Mouse (Mus musculus) midbrain, embryonic 14.5 days (tissue): Measurements from ENCODE around the gene Erg. TPM values are rescaled to one million over a fixed set of nuclear protein-coding genes. Genes with fewer than 3 reads are reported as not detected.

Experiments used
- ATAC-seq: fragments of 200-750 bp; cut with Nextera tagmentation; 2 replicates; pipeline ENCODE4 v1.8.0; 2017; ENCODE audit warnings: moderate number of reproducible peaks, moderate library complexity; ENCODE audit not compliant: low FRiP score, low TSS enrichment
- DNase-seq: peaks from one replicate; pipeline ENCODE4 v3.0.0-alpha.2; 2015
- H3K27ac ChIP-seq: fragments of 300-500 bp; sonication (generic); replicated peaks from 2 replicates; pipeline ENCODE4 v1.5.1; 2014; ENCODE audit warnings: mild to moderate bottlenecking, low read depth, low read length, moderate library complexity
- H3K27me3 ChIP-seq: fragments of 300-500 bp; sonication (generic); 2 replicates; pipeline ENCODE4 v1.6.1; 2014; ENCODE audit warnings: low read length, control low read depth, mixed read lengths; ENCODE audit not compliant: control insufficient read depth, insufficient read depth
- H3K36me3 ChIP-seq: fragments of 300-500 bp; sonication (generic); 2 replicates; pipeline ENCODE4 v1.6.1; 2014; ENCODE audit warnings: low read length, control low read depth; ENCODE audit not compliant: control insufficient read depth, insufficient read depth
- H3K4me1 ChIP-seq: fragments of 300-500 bp; sonication (generic); 2 replicates; pipeline ENCODE4 v1.6.1; 2014; ENCODE audit warnings: mild to moderate bottlenecking, antibody characterized with exemption, low read length, control low read depth; ENCODE audit not compliant: control insufficient read depth, insufficient read depth
- H3K4me2 ChIP-seq: fragments of 300-500 bp; sonication (generic); 2 replicates; pipeline ENCODE4 v1.6.1; 2014; ENCODE audit warnings: mild to moderate bottlenecking, low read length, moderate library complexity
- H3K4me3 ChIP-seq: fragments of 300-500 bp; sonication (generic); replicated peaks from 2 replicates; pipeline ENCODE4 v1.5.1; 2014; ENCODE audit warnings: low read depth, low read length
- H3K9ac ChIP-seq: fragments of 300-500 bp; sonication (generic); replicated peaks from 2 replicates; pipeline ENCODE4 v1.6.1; 2014; ENCODE audit warnings: mild to moderate bottlenecking, low read length, moderate library complexity
- H3K9me3 ChIP-seq: fragments of 300-500 bp; sonication (generic); 2 replicates; pipeline ENCODE4 v1.6.1; 2016; ENCODE audit warnings: low read length, control low read depth, mixed read lengths; ENCODE audit not compliant: control insufficient read depth
- WGBS: fragments of 180-500 bp; shearing (Covaris S2); extraction: QIAGEN DNeasy Blood & Tissue Kit; methylation state at CpG from one replicate; pipeline ENCODE4 v1.1.7; 2014; 5-methylcytosine and 5-hydroxymethylcytosine counted together
- polyA plus RNA-seq: library from polyadenylated mRNA; unstranded; fragments of >200 nt; fragmentation: Nextera tagmentation; extraction: Ambion mirVana; gene quantifications from 2 replicates; pipeline ENCODE4 v1.2.1, GENCODE M21; 2014

The Erg gene
- polyA plus RNA-seq, 1 experiment from 2014 or later = 1.3 TPM

DNA sequence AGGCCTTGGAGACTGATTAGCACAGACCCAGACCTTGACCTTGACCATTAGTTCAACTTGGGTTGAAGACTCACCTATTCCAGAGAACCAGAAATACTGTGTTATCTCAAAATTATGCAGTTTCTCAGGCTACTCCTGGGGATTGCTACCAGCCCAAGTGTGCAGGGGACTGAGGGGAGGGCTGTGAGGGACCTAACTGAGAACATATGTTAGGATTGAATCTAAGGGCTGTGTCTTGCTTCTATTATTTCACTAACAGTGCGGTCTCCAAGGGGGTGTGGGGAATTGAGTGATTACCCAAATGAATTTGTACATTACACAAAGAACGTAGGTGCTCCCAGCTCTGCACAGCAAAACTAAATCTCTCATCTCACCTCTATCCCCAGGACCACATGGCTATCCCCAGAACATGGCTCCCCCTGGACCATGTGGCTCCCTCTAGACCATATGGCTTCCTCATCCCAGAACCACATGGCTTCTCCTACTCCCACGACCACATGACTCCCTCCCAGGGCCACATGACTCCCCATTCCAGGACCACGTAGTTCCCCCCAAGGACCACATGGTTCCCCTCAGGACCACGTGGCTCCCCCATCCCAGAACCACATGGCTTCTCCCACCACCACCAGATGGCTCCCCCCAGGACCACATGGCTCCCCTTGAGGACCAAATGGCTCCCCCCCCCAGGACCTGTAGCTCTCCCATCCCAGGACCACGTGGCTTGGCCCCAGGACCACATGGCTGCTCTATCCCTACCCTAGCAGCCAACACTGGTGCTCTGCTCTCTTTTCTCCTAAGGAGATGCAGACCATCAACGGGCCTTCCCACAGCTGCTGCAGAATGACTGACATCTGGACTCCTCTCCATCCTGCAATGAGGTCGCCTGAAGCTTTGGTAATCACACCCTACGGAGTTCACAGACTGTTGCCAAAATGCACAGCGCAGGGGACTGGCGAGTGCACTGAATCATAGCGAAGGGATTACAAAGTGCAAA is 229.1 kb downstream of the Erg start:
- no peaks in the 10 kb centered on the region for H3K9me3 ChIP-seq
- H3K9ac ChIP-seq = no peak overlapping the region
- no peaks in the 10 kb centered on the region for H3K36me3 ChIP-seq
- H3K4me2 ChIP-seq = no peak overlapping the region
- H3K27me3 ChIP-seq = no peaks in the 10 kb centered on the region
- DNase-seq = no peak
- no peaks in the 10 kb centered on the region for H3K4me1 ChIP-seq
- no peak overlapping the region for H3K4me3 ChIP-seq
- 85% methylated on average over 12 of the region's 12 CpGs for WGBS
- ATAC-seq = no peak
- H3K27ac ChIP-seq = no peak overlapping the region

DNA sequence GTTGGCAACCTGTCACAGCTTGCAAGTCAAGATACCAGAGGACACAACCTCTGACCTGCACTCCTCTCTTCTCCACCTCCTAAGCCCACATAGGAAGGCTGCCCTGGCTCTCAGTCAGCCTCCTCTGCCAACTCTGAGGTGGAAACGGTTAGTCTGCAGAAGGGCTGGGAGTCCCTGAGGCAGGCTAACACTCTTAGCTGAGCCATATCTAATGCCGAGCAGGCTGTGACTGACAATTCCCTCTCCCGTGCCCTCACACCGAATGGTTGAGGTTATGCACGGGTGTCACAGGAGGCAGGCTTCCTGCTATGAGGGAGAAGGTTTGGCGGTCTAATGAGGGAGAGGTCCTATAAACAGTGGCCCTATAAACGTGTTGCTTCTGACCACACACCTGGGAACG is 232.6 kb downstream of the Erg start:
- no peak overlapping the region for H3K27ac ChIP-seq
- H3K4me1 ChIP-seq = no peaks in the 10 kb centered on the region
- no peak overlapping the region for H3K4me2 ChIP-seq
- H3K27me3 ChIP-seq = no peaks in the 10 kb centered on the region
- ATAC-seq (no peak), DNase-seq (no peak)
- WGBS = 76% methylated on average over 8 of the region's 8 CpGs
- no peak overlapping the region for H3K9ac ChIP-seq
- no peaks in the 10 kb centered on the region for H3K36me3 ChIP-seq
- no peak overlapping the region for H3K4me3 ChIP-seq
- no peaks in the 10 kb centered on the region for H3K9me3 ChIP-seq

DNA sequence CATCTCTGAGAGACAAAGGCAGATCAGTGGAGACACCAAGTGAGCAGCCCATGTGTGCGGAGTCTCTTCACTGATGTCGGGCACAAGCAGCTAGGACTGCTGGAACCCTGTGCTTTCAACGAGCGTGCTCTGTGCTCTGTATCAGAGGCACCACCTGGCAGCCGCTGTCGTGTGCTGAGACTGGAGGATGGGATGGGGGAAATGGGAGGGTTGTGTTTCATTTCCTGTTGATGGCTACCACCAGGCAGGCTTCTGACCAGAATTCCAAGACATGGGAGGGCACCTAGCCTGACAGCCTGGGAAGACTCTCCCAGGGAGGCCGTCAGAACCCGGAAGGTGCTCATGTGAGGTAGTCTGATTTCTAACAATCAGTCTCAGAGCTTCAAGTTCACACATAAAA is 234.1 kb downstream of the Erg start:
- H3K36me3 ChIP-seq = no peaks in the 10 kb centered on the region
- no peak overlapping the region for H3K9ac ChIP-seq
- no peak overlapping the region for H3K4me2 ChIP-seq
- no peak for ATAC-seq
- no peaks in the 10 kb centered on the region for H3K27me3 ChIP-seq
- WGBS = 70% methylated on average over 8 of the region's 8 CpGs
- DNase-seq = no peak
- H3K9me3 ChIP-seq = no peaks in the 10 kb centered on the region
- H3K27ac ChIP-seq = no peak overlapping the region
- no peaks in the 10 kb centered on the region for H3K4me1 ChIP-seq
- no peak overlapping the region for H3K4me3 ChIP-seq

DNA sequence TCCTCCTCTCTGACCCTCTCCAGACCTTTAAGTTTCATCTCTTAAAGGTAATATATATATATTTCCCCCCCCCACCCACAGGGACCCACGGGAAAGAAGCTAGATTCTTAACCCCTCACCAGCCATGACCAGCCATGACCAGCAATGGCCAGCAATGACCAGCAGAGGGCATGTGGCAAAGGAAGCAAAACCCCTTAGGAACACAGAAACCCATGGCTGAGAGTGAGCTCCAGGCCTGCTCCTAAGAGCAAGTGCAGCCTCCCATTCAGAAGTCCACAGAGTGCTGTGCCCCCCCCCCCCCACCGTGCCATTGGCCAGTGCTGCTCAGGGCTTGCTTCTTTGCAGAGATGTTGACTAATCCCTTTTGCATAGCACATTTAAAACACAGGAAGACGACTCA is 235.9 kb downstream of the Erg start:
- WGBS = 31% methylated on average over 3 of the region's 3 CpGs
- H3K9me3 ChIP-seq = no peaks in the 10 kb centered on the region
- H3K4me1 ChIP-seq = no peaks in the 10 kb centered on the region
- H3K4me2 ChIP-seq = no peak overlapping the region
- H3K27me3 ChIP-seq = no peaks in the 10 kb centered on the region
- no peaks in the 10 kb centered on the region for H3K36me3 ChIP-seq
- ATAC-seq = no peak
- no peak overlapping the region for H3K4me3 ChIP-seq
- H3K9ac ChIP-seq = no peak overlapping the region
- no peak overlapping the region for H3K27ac ChIP-seq
- DNase-seq = peak; percentile 81

DNA sequence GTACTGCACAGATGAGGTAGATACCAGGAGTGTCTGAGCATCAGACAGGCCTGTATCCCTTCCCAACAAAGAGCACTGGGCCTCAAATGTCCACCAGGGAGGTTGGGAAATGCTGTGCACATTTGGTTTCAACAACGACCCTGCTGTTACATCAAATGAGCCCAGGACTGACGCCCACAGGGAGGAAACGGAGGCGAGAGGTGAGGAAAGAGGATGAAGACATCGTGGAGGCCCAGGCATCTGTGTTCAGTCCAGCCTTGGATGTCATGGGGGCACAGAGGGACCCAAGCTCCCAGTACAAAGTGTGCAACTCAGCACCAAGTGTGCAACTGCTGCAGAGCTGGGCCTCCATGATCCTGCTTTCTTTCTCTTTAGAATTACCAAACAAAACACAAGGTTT is 236.6 kb downstream of the Erg start:
- Histone ChIP-seq H3K36me3 (no peaks in the 10 kb centered on the region), H3K4me2 (no peak overlapping the region), H3K27me3 (no peaks in the 10 kb centered on the region), H3K9me3 (no peaks in the 10 kb centered on the region), H3K4me3 (no peak overlapping the region), H3K27ac (no peak overlapping the region), H3K4me1 (no peaks in the 10 kb centered on the region), H3K9ac (no peak overlapping the region)
- ATAC-seq (no peak), DNase-seq (no peak)
- WGBS = 83% methylated on average over 5 of the region's 5 CpGs

DNA sequence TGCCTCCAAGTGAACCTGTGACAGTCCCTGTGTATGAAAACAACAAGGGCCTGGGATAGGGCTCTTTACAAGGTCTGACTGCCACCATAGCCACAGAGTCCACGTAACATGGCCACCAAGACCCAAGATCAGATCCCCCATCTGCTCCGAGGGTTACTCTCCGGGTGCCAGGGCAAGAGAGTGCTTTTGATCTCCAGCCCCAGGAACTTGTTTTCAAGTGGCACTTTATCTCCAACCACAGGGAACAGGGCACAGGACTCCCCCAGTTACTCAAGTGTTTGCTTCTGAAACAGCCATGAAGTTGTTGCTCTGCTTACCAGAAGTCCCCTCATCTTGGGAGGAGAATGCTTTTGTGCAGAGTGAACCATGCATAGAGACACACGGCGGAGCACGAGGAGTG is 237.0 kb downstream of the Erg start:
- Histone ChIP-seq H3K27ac (no peak overlapping the region), H3K9me3 (no peaks in the 10 kb centered on the region), H3K4me3 (no peak overlapping the region), H3K4me1 (no peaks in the 10 kb centered on the region), H3K9ac (no peak overlapping the region), H3K4me2 (no peak overlapping the region), H3K36me3 (no peaks in the 10 kb centered on the region), H3K27me3 (no peaks in the 10 kb centered on the region)
- WGBS = 86% methylated on average over 6 of the region's 6 CpGs
- ATAC-seq (no peak), DNase-seq (no peak)

DNA sequence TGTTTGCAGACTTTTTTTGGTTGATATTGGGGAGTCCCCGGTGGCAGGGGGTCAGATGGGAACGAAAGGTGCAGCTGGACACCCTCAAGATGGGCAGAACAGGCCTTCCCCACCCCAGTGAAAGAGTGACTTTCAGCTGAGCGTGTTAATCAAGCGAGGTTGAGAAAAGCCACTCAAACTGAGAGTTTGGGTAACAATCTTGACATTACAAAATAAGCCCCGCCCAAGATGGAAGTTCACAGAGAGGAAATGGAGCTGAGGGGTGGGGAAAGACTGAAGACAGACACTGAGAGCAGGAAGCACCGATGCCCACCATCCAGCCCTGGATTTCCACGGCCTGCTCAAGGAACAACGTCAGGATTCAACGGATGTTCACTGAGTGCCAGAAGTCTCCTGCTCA is 237.8 kb downstream of the Erg start:
- ATAC-seq (no peak), DNase-seq (no peak)
- no peaks in the 10 kb centered on the region for H3K4me1 ChIP-seq
- H3K9me3 ChIP-seq = no peaks in the 10 kb centered on the region
- H3K4me2 ChIP-seq = no peak overlapping the region
- no peak overlapping the region for H3K27ac ChIP-seq
- H3K27me3 ChIP-seq = no peaks in the 10 kb centered on the region
- H3K36me3 ChIP-seq = no peaks in the 10 kb centered on the region
- WGBS = 87% methylated on average over 9 of the region's 9 CpGs
- no peak overlapping the region for H3K9ac ChIP-seq
- no peak overlapping the region for H3K4me3 ChIP-seq

DNA sequence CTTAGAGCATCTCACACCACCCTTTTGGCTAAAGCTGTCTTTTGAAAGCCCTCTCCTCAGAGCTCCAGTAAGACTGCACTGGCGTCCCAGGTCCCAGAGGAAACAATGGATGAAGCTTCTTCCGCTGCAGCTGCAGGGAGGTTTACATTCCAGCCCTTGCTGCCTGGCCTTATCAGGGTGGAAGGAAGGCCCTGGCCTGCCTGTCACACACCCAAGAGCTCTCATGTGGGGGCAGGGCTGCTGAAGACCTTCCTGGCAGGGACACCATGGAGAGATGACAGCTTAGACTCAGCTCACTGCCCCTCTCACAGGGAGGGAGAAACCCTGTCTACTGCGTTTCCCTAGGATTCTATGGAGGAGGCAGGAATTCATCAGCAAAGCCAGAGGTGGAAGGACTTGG is 239.2 kb downstream of the Erg start:
- no peak overlapping the region for H3K9ac ChIP-seq
- H3K4me2 ChIP-seq = no peak overlapping the region
- ATAC-seq = no peak
- H3K27ac ChIP-seq = no peak overlapping the region
- no peaks in the 10 kb centered on the region for H3K27me3 ChIP-seq
- 4% methylated on average over 3 of the region's 3 CpGs for WGBS
- no peak for DNase-seq
- no peaks in the 10 kb centered on the region for H3K36me3 ChIP-seq
- H3K9me3 ChIP-seq = no peaks in the 10 kb centered on the region
- H3K4me3 ChIP-seq = no peak overlapping the region
- no peaks in the 10 kb centered on the region for H3K4me1 ChIP-seq

DNA sequence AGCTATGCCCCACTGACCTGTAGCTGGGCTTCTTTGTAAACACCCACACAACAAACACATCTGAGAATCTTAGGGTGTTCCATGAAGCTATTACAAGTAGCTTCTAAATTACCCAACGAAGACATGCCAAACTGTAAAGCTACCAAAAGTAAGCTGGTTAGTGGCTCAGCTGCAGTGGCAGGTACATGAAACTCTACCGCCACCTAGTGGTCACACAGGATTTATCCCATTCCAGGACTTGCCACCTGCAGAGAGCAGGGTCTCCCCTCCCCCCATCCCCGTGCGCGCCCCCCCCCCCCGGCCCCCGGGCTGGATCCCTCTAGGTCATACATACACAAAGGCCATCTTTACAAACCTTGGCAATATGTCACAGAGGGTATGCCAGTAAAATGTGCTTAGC is 240.5 kb downstream of the Erg start:
- Histone ChIP-seq H3K4me3 (no peak overlapping the region), H3K4me2 (no peak overlapping the region), H3K36me3 (no peaks in the 10 kb centered on the region), H3K4me1 (no peaks in the 10 kb centered on the region), H3K27ac (no peak overlapping the region), H3K9ac (no peak overlapping the region), H3K9me3 (no peaks in the 10 kb centered on the region), H3K27me3 (no peaks in the 10 kb centered on the region)
- 4% methylated on average over 7 of the region's 7 CpGs for WGBS
- peak; percentile 93 for DNase-seq
- ATAC-seq = no peak
